Mouse (Mus musculus) small intestine, adult 2 months (tissue): ENCODE data around the gene Zbtb49.
A peak's percentile ranks its signal among the peaks of the same experiment; 100 is the strongest.

Experiments used
- CTCF ChIP-seq: fragments of 200-500 bp; IDR thresholded peaks from 2 replicates; pipeline ENCODE4 v1.5.1; 2012; ENCODE audit warnings: low read depth, mild to moderate bottlenecking, control low read depth, inconsistent platforms, low read length, moderate library complexity, mixed read lengths; ENCODE audit not compliant: insufficient replicate concordance, insufficient read length; ENCODE audit errors: extremely low read depth
- POLR2A ChIP-seq: fragments of 200-500 bp; IDR thresholded peaks from 2 replicates; pipeline ENCODE4 v1.6.1; 2012; ENCODE audit warnings: low read depth, mild to moderate bottlenecking, control low read depth, inconsistent platforms, low read length, moderate library complexity

DNA sequence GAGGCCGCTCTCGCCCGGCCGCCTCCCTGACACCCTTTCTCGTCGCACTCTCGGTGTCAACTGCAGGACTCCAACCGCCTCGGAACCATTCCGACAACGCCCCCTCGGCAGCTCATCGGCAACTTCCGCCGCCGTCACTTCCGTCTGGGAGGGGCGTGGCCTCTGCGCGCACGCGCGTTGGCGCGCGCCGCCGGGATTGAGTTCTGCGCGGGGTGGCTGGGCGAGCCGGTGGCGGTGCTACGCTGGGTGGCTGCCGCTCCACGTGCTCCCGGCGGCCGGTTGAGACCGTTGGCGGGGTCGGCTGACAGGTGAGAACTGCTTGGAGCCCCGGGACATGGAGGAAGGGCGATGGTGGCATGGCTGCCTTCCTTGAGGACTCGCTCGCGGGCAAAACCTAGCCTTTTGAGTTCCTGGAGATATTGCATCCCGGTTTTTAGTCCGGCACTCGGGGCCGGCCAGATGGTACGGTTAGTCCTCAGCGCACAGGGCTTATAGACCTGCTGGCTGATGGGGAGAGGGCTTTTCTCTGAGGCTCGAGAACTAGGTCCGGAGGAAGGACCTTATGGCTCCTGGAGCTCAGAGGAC lies at the start of gene Zbtb49, which contains the start of gene Lyar:
- no peak for TF ChIP-seq CTCF
- TF ChIP-seq POLR2A = peak; percentile 67
